Mouse (Mus musculus) urinary bladder, postnatal 14 days (tissue): Measurements from ENCODE around the gene Alk.

Experiments
- DNase-seq: peaks from one replicate; pipeline ENCODE4 v3.0.0; 2021; ENCODE audit warnings: low spot score

The Alk gene

DNA sequence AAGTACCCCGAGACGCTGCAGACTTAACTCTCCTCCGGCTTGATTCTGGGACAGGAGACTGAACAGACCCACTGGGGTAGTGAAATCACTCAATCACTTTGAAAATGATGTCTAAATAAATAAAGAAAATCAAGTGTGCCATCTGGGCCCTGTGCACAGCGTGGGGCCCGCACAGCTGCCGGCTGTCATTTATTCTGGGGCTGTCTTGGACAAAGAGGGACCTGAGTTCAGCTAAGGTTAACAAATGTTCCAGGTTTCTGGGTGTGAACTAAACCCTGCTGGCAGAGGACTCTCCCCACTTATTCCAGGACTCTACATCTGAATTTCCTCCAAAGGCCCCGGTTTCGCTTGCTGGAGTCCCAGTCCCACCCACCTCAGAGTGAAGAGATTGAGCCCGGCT is 581.1 kb downstream of the Alk start:
- no peak for DNase-seq

DNA sequence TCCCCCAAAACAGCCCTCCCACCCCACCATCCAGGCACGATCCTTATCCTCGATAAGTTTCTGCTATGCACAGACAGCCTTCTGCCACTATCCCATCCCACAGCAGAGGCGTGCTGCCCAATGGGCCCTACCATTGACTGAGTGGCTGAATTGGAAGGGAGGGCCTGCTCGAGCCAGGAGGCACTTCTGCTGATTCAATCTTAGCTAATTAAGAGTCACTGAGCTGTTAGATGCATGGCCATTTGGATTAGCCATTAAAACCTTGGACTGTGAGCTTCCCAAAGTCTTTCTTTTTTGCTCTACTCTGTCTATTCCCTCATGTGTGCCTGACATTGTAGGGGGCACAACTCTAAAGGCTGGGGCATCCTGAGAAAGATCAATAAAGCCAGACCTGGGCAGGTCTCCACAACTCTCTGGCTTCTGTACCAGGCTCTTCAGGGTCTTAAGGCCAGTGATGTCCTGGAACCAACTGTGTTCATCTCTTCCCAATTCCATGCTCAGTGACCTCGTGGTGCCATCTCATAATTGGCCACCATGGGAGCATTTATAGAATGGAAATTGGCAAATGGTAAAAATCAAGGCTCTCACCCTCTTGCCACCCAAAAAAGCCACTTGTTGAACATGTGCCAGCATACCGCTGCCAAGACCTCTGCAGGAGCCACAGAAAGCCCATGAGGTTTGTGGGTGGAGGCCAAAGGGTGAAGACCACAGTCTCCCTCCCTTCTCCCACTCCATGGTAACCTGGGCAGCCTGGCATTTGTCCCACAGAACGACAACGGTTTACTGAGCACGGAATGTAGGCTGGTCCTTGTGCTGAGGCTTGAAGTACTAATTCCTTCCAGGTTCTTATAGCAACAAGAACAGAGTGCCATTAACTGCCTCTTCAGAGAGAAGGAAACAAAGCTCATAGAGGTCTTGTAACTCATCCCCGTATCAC is 582.4 kb downstream of the Alk start:
- no peak for DNase-seq

DNA sequence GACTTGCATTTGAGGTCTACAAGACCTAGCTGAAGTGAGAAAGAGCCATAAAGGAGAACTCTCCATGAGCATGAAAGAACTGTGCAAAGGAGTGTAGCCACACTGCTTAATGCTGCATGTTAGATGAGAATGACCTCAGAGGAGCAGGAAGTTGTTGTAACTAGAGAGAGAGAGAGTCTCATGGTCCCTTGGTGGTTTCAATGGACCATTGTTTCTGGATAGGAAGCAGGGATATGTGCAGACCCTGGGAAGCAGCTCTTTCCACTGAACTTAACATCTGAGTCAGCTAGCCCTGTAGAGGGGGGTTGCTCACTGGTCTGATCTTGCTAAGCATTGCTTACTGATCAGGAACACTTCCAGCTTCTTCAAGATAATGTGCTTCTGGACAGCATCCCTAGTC is 587.1 kb downstream of the Alk start:
- DNase-seq: no peak

DNA sequence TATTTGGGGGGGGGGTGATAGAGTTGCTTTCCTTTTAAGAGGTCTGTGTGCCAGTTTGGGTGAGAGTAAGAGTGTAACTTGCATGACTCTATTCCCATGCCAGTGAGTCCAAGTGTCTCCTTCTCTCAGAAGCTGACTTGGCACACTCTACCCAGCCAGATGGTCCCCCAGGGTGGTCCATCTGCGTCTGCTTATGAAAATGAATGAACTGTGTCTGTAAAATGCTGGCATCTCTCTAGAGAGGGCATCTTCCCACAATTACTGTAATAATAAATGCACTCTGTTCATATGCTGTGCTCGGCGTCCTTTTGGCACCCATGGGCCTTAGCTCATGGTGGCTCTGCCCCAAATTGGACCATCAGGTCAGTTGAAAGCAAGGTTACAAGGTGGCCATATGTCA is 589.2 kb downstream of the Alk start:
- DNase-seq: no peak

DNA sequence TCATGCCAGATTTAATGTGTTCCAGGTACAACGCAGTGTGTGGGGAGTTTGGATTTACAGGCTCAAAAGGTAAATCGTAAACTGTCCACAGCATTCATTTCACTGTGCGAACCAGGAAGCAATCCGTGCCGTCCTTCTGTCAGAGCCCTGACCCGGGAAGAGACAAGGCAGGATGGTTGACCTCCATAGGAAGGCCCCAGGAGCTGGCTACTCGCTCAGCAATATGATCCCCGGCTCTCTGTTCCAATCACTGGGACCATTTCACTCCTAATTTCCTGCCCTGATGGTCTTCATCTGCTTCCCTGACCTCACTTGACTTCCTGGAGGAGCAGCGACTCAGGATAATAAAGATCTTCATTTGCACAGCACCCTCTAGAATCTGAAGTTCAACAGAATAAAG is 591.7 kb downstream of the Alk start:
- DNase-seq: no peak

DNA sequence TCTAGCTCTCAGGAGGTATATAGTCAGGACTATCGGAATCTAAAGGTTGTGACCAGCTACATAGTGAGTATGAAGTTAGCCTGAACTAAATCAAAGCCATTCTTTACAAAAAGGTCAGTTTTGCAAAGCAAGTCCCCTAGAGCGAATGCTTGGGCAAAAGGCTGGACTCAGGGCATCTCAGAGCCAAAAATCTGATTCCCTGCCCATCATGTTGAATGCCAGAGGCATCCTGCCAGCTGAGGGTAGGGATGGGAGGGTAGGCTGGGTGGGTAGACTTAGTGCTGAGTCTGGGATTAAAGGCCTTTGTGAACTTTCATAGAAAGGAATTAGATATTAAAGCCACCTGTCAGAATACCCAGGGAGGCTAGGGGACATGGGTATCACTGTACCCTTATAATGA is 594.6 kb downstream of the Alk start:
- no peak for DNase-seq

DNA sequence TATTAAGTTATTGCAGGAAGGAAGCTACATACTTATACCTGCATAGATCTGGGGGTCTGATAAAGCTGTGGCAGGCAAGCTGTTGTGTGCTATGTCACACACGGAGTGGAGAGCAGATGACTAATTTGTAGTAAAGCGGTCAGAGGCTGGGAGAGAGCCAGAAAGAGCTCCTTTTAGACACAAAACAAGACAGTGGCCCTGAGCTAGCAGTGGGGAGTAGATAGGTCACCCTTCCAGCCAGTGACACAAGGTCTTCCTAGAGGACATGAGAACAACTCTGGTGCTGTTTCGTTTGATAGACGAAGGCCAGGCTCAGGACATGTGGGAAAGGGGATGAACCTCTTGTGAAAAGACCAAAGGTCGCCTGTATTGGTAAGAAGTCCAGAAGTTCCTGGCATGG is 596.0 kb downstream of the Alk start:
- DNase-seq: peak; percentile 14

DNA sequence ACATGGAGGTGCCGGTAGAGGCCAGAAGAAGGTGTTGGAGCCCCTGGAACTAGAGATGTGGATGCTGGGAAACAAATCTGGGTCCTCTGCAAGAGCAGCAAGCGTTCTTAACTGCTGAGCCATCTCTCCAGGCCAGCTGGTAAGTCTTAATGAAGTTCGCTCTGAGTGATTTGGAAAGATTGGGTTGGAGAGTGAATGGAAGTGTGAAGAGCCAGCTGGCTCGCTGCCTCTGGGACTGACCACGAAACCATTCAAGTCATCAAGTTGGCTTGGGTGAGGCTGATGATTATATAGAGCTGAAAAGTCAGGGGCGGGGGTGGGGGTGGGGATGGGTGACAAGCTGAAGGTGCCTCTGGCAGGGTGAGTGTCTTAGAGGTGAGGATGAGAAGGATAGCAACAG is 599.1 kb downstream of the Alk start:
- DNase-seq: no peak

DNA sequence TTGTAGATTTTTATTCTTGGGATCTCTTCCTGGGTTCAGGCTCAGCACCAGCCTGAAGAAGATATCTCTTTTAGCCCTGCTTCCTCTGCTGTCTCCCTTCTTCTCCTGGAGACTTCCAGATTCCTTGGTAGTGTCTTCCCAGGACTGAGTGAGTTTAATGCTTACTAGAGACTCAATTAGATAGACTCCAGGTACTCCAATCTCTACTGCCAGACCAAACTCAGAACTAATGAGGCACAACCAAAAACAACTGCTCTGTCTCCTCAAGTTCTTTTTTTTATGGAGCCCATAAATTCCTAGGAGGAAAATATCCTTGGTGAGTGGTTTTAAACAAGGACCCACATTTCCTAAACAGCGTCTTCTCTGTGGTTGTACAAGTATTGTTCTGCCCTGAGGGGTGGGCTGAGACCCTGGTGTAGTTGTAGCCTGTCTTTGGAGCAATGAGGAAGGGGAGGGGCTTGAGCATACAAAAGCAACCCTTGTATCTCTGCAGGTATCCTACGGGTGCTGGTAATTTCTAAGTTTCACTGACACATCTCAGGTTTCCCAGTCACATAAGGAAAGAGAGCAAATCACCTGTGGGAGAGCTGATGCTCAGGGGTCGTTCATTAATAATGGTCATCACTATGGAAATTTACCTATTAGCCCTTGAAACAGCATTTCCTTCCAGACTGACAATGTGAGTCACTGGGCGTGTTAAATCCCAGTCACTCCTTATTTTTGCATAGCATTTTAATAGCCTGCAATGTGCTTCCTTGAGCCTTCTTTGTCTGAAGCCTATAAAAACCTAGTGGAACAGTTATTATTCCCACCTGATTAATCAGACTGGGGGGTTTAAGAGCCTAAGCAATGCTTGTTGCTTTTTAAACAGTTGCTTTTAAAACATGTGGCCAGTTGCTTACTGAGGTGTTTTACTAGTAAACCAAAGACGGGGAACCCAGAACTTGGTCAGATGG is 604.6 kb downstream of the Alk start:
- no peak for DNase-seq

DNA sequence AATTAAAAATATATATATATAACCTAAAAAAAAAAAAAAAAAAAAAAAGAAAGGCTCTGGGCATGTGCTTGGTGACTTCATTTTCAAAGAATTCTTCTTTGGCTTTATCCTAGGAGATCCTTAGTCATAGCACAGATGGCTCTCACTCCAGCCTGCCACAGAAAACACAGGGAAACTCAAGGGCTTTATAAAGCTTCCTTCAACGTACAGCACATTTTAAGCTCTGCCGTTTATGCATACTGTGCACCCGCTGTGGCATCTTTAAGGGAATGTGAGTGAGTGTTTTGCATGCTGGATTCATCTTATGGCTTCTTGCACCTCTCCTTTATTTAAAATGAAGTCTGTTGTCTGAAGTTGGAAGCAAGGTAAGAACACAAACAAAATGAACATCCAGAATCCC is 606.7 kb downstream of the Alk start:
- DNase-seq: no peak

DNA sequence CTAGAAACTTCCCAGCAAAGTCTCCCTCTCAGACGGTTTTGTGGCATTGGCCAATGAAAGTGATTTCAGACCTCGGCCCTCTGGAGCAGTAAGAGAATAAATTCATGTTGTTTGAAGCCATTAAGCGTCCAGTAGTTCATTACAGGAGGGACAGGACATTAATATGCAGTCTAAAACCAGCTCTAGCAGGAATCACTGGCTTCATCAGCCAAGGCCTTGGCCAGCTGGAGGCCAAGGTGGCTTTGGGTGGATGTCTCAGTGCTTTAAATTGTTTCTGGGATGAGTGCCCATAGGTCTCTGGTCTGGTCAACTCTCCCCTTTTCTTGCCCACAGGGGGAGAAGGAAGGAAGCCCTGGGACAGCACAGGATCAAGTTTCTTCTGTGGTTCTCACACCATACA is 608.9 kb downstream of the Alk start:
- no peak for DNase-seq

DNA sequence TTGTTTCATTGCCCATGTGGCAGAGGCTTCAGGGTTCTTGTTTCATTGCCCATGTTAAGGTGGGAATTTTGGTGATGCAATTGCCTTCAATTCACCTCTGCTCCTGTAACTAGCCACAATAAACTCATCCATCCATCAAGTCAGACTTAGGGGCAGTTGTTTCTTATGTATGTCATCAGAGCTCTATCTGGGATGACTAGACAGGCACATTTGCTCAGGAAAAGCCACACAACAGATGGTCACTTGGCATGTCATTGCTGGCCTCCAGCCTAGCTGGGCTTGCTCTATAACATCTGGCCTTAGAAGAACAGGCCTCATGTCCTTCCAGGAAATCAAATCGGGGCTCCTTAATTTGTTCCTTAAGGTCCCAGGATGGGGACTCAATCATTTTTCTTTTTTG is 610.3 kb downstream of the Alk start:
- no peak for DNase-seq

DNA sequence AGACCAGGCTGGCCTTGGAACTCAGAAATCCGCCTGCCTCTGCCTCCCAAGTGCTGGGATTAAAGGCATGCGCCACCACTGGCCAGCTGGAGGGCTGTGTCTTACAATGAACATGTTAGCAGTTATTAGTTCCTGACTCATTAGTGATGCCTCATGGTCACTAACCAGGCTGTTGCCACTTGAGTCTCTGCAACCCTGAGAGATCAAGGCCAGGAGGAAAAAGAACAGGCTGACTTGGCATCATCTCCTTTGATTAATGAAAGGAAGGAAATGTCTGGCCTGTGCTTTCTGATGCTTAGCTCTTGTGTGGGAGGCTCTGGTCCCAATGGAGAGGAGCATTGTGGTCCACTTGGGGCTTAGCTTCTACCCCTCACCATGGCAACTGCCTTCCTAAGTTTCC is 611.4 kb downstream of the Alk start:
- no peak for DNase-seq

DNA sequence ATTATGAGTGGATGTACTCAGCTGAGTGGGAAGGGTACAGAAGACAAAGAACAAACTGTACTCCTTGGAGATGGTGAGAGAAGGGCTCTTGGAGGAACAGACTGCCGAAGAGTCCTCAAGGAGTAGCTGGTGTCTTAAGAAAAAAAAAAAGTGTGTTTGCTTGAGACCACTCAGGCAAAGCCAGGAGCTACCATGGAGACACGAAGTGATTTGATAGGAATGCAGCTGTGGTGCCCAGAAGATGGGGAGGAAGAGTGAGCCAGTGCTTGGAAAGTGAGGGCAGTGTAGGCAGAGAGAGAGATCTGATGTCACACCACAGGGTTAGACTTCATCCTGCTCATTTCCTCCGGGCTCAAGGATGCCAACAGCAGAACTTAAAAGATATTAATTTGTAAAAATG is 613.2 kb downstream of the Alk start:
- DNase-seq: no peak

DNA sequence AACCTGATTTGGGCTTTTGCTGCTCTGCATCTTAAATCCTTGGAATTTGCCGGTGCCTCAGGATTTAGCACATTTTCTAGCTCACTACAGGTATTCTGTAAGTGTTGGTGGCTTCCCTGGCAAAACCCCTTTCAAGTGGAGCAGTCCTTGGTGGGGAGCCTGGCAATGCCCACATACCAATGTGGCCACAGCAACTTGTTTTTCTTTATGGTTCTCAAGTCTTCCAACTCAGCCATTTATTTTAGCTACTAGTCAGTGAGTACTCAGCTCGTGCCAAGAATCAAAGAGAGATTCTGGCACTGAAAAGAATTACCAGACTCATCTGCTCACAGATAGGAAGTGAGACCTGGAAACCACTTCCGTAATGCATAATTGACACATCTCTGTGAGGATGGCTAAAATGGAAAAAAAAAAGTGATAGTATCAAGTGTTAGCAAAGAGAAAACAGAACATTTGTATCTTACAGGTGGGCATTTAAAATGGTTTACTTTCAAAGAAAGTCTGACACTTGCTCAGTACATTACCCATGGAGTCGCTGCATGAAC is 614.2 kb downstream of the Alk start:
- DNase-seq: no peak

DNA sequence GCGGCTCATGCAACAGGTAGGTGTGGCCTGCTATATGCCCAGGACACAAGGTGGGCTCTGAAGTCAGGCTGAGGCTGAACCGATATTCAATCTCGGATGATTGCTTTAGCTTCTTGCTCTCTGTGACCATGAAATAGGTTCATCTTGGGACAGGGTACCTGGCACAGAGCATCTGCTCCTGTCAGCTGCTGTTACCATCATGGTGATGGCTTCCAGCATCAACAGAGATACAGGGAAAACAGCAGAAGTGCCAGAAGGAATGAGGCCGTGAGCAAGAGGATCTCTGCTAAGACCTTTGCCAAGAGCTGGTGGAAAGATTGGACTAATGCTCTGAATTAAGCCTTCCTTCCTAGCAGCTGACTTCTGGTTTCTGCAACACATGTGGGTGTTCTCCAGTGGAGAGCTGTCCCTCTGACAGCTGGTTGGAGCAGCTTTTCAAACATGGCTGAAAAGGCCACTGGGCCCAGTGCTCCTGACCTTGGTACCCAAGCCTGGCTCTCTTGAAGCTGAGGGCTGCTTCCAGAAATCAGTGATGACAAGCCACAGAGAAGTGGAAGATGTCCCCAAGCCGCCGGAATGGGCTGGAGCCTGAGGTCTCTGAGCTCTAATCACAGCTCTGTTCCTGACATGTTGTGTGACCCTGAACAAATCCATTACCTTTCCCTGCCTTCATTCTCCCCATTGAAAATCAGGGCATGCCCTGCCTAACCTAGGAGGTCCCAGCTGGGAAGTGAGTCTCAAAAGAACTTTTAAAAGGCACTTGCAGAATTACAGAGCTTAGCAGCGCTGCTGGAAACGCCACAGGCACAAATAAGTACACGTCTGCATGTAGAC is 615.5 kb downstream of the Alk start:
- no peak for DNase-seq

DNA sequence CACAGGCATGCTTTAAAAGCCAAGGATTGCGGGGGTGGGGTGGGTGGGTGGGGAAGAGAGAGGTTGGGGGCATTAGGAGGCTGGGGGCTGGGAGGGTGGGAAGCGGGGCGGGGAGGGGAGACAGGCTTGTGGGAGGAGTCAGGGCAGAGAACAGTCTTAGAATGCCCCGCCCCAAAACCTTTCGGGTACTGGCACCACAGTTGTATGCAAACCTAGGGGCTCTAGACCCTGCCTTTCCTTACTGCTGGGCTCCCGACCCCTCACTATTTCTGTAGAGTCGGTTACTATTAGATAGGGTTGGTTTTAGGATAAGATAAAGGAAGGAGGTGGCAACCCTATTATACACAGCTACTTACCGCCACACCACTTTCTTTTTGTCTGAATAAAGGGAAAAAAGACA is 617.4 kb downstream of the Alk start:
- DNase-seq: no peak

DNA sequence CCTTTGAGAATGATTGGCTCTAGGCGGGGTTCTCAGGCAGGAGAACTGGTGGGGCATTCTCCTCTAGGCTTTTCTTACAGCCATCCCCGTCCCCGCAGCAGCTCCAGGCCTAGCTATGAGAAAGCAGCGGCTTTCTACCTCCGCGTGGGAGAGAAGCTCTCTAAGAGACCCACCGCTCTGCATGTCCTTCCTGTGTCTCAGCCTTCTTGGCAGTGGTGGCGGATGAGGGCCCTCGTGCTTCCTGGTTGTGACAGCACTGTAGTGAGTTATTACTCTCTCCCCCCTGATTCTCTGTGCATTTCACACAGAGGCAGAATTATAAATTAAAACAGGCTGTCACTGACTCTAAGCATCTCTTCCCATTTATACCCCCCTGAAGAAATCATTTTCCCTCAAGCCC is 618.0 kb downstream of the Alk start:
- no peak for DNase-seq

DNA sequence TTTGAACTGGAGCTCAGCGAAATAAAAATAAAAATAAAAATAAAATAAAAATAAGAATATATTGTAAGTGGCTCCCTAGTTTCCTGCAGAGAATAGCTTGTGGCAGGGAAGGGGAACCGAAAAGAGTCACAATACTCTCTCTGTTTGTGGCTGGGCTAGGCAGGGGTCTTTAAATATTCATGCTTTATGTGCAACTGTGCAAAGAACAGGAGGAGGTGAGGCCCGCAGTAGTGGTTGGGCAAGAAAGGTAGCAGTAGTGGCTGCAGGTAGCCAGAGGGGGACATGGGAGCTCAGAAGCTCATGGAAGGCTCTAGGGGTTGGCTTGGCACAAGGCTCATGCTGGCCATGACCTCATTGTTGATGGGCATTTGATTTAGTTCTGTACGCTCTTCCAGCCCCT is 623.2 kb downstream of the Alk start:
- no peak for DNase-seq

DNA sequence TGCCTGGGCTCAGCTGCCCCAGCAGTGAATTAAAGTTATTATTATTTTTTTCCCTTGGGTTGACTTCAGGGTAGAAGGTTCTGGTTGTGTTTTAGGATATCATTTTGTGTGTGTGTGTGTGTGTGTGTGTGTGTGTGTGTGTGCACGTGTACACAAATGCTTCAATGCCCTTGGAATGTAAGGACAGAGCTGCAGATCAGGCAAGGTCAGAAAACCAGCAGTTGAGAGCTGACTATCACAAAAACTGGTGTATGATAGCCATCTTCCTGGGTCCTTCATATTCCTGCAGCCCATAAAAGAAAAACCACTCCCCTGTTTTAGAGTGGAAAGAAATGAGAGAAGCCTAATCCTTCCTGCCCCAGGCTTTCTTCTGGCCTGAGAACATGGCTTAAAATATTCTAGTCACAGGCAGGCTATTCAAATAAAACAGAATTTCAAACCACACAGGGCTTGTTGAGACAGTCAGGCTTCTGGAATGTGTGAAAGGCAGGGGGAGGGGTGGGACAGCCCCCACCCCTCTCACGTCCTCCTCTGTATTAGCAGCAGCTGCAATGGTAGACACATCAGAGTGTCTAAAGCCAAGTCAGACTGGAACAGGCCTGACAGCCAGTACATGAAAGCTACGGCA is 623.8 kb downstream of the Alk start:
- no peak for DNase-seq

DNA sequence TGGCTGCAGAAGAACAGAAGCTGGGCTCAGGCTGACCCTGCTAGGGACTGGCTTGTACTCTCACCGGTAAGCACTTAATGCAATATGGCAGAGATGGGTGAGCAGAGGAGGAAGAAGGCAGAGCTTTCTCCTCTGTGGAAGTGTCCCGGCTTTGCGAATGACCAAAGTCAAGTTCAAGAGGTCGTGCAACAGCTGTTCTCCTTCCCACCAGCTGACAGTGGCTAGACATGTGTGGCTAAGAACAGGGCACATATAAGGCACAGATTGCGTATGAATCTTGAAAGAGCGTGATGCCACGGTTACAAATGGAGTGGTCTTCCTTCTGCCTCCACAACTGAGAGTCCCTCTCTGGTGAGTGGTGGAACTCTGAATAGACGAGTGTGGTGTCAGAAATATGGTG is 625.3 kb downstream of the Alk start:
- no peak for DNase-seq
